Mouse (Mus musculus): ENCODE results near the gene Mpzl1. TPM values are rescaled to one million over a fixed set of nuclear protein-coding genes. Genes with fewer than 3 reads are reported as not detected.

Mpzl1 gene
- polyA plus RNA-seq, 1 experiment from 2014 or later: 173 TPM

DNA sequence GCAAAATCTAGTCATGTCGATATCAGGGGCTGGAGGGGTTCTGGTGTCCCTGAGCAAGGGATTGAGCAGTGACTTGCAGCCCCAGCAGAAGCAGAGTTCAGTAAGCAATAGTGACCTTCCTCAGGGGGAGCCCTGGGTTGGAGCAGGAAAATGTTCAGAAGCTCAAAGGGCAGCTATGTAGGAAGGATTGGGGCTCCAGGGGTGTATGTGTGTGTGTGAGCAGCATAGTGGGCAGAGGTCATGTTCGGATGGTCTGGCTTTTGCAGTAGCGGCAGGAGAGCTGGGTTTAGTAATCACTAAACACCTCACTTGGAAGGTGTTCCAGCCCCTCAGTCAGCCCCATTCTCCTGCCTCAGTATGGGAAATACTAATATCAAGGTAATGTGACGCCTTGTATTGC, 58.3 kb downstream of the Mpzl1 start:
- WGBS: 82% methylated on average over 4 of the region's 4 CpGs
- no peaks in the 10 kb centered on the region for H3K27me3 ChIP-seq
- no peak overlapping the region for H3K27ac ChIP-seq
- H3K4me3 ChIP-seq (replicated peaks): no peak overlapping the region
- H3K9ac ChIP-seq (replicated peaks): no peak overlapping the region
- ATAC-seq (ENCODE audit: insufficient number of reproducible peaks, insufficient read depth, low FRiP score, low TSS enrichment, low read depth): no peak
- H3K4me1 ChIP-seq (replicated peaks): no peaks in the 10 kb centered on the region
- no peak overlapping the region for H3K4me2 ChIP-seq
- H3K9me3 ChIP-seq: no peaks in the 10 kb centered on the region
- no peaks in the 10 kb centered on the region for H3K36me3 ChIP-seq

GRCm38 (mm10) chr1:165567466-165567865, 66.9 kb downstream of the Mpzl1 start:
- no peaks in the 10 kb centered on the region for H3K4me1 ChIP-seq (replicated peaks)
- H3K36me3 ChIP-seq: no peaks in the 10 kb centered on the region
- 85% methylated on average over 7 of the region's 7 CpGs for WGBS
- no peak overlapping the region for H3K9ac ChIP-seq (replicated peaks)
- H3K4me2 ChIP-seq: no peak overlapping the region
- no peak overlapping the region for H3K4me3 ChIP-seq (replicated peaks)
- no peaks in the 10 kb centered on the region for H3K27me3 ChIP-seq
- H3K27ac ChIP-seq: no peak overlapping the region
- ATAC-seq (ENCODE audit: insufficient number of reproducible peaks, insufficient read depth, low FRiP score, low TSS enrichment, low read depth): no peak
- no peaks in the 10 kb centered on the region for H3K9me3 ChIP-seq

GRCm38 (mm10) chr1:165565283-165565682, 69.1 kb downstream of the Mpzl1 start:
- no peaks in the 10 kb centered on the region for H3K27me3 ChIP-seq
- H3K4me2 ChIP-seq: no peak overlapping the region
- H3K9ac ChIP-seq (replicated peaks): no peak overlapping the region
- no peak overlapping the region for H3K27ac ChIP-seq
- no peaks in the 10 kb centered on the region for H3K9me3 ChIP-seq
- no peaks in the 10 kb centered on the region for H3K36me3 ChIP-seq
- H3K4me3 ChIP-seq (replicated peaks): no peak overlapping the region
- H3K4me1 ChIP-seq (replicated peaks): no peaks in the 10 kb centered on the region
- no peak for ATAC-seq (ENCODE audit: insufficient number of reproducible peaks, insufficient read depth, low FRiP score, low TSS enrichment, low read depth)
- 92% methylated on average over 4 of the region's 4 CpGs for whole genome bisulfite sequencing

DNA sequence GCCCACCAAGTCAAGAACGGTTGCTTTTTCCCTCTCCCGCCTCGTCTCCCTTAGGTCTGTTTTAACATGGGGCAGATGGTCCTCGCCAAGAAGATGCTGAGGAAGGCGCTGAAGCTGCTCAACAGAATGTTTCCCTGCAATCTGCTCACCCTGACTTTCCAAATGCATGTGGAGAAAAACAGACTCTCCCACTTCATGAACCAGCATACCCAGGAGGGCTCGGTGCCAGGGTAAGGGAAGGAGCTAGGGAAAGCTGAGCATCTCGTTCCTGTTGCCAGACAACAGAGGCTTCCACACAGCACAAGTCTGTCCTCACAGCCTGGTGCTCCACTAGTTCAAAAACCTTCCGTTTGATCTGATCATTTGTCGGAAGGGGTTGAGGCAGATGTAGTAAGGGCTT, 75.3 kb downstream of the Mpzl1 start:
- 87% methylated on average over 9 of the region's 9 CpGs for WGBS
- Histone ChIP-seq H3K9me3 (no peaks in the 10 kb centered on the region), H3K4me1 (replicated peaks) (no peaks in the 10 kb centered on the region), H3K36me3 (no peaks in the 10 kb centered on the region), H3K27ac (no peak overlapping the region), H3K4me2 (no peak overlapping the region), H3K4me3 (replicated peaks) (no peak overlapping the region), H3K9ac (replicated peaks) (no peak overlapping the region), H3K27me3 (no peaks in the 10 kb centered on the region)
- no peak for ATAC-seq (ENCODE audit: insufficient number of reproducible peaks, insufficient read depth, low FRiP score, low TSS enrichment, low read depth)

- 68% methylated on average over 2 of the region's 2 CpGs for WGBS
- Histone ChIP-seq H3K27ac (no peak overlapping the region), H3K9ac (replicated peaks) (no peak overlapping the region), H3K27me3 (no peaks in the 10 kb centered on the region), H3K4me1 (replicated peaks) (no peaks in the 10 kb centered on the region), H3K9me3 (peaks cover 9% of the 10 kb centered on the region), H3K4me2 (no peak overlapping the region), H3K4me3 (replicated peaks) (no peak overlapping the region), H3K36me3 (no peaks in the 10 kb centered on the region)
- ATAC-seq (ENCODE audit: insufficient number of reproducible peaks, insufficient read depth, low FRiP score, low TSS enrichment, low read depth): no peak
Measured at GRCm38 (mm10) chr1:165556711-165557110, 77.6 kb downstream of the Mpzl1 start.

Other genes with a start within 250 kb of the Mpzl1 start
- gene Dcaf6, start 174.1 kb downstream of the Mpzl1 start, polyA plus RNA-seq (2016; fragmentation: Nextera tagmentation; extraction: Ambion mirVana): 11.4 and 12.2 TPM in 2 replicates
- 118 and 122 TPM in 2 replicates for gene Mpc2, start 173.9 kb downstream of the Mpzl1 start, polyA plus RNA-seq (2016; fragmentation: Nextera tagmentation; extraction: Ambion mirVana)
- 0.10 TPM in 1 of 2 replicates, not detected in the other for gene Adcy10, start 149.4 kb downstream of the Mpzl1 start, polyA plus RNA-seq (2016; fragmentation: Nextera tagmentation; extraction: Ambion mirVana)
- 10.8 and 13.4 TPM in 2 replicates for gene Rcsd1, start 75.2 kb upstream of the Mpzl1 start, polyA plus RNA-seq (2016; fragmentation: Nextera tagmentation; extraction: Ambion mirVana)
- 35.3 and 40.5 TPM in 2 replicates for gene Creg1, start 129.2 kb upstream of the Mpzl1 start, polyA plus RNA-seq (2016; fragmentation: Nextera tagmentation; extraction: Ambion mirVana)
- gene Cd247, start 154.1 kb upstream of the Mpzl1 start, polyA plus RNA-seq (2016; fragmentation: Nextera tagmentation; extraction: Ambion mirVana): 1.4 and 1.6 TPM in 2 replicates